Mouse (Mus musculus): ENCODE data around the gene Dtx3.

DNA sequence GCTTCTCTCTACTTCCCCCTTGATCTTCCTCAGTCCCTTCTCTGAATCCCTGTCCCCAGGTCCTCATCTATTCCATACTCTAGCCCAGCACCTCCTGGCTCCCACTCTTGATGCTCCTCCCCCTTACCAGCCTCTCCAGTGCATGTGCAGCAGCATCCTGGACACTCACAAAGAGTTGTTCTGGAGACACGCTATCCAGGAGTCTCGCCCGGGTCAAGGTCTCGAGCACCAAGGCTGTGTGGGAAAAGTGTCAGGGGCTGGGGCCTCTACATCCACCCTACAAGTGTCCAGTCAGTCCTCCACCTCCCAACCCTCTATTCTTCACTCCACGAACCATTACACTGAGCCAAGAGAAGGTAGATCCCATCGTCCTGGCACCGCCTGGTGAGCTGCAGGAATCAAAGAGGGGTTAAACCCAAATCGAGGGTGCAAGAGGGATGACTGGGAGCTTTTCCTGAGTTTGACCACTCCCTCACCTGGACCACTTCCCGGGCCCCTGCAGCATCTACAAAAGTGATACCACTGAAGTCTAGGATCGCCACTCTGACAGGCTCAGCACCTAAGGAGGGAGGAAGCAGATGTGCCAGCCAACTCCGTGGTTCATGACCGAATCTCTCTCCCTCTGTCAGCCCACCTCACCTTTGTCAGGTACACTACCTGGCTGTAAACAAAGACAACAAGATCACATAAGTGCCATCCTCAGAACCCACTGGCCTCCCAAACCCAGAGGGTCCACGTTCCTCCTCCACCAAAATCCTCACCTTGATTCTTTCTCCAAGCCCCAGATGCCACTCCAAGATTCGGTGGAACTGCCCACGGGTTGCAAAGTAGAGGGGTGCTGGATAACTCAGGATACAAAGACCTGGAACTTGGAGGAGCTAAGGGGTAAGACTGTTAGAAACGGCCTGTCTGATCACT lies 22.1 kb downstream of the Dtx3 start:
- no peak for TF ChIP-seq CTCF (IDR thresholded peaks at IDR 0.05; ENCODE audit: low read depth)
- no peak for TF ChIP-seq EP300 (IDR thresholded peaks at IDR 0.05; ENCODE audit: low read depth)

All from heart, postnatal 0 days (tissue).